Mouse (Mus musculus) ES-Bruce4 (cell line): Measurements from ENCODE around the gene Suds3. TPM values are rescaled to one million over a fixed set of nuclear protein-coding genes. Genes with fewer than 3 reads are reported as not detected.

ENCODE experiments used
- H3K27ac ChIP-seq: 2 replicates; pipeline ENCODE4 v1.5.1; 2012; ENCODE audit warnings: low read length, inconsistent platforms; ENCODE audit not compliant: insufficient read depth
- H3K27me3 ChIP-seq: 2 replicates; pipeline ENCODE4 v1.6.1; 2012; ENCODE audit warnings: mild to moderate bottlenecking, low read length, inconsistent platforms; ENCODE audit not compliant: control insufficient read depth, poor library complexity, insufficient read depth, severe bottlenecking
- H3K36me3 ChIP-seq: 2 replicates; pipeline ENCODE4 v1.6.1; 2012; ENCODE audit warnings: inconsistent platforms, mild to moderate bottlenecking, low read length, moderate library complexity; ENCODE audit not compliant: control insufficient read depth, poor library complexity, insufficient read depth, severe bottlenecking
- H3K4me1 ChIP-seq: one replicate; pipeline ENCODE4 v1.8.1; 2011; ENCODE audit warnings: low read length; ENCODE audit not compliant: control insufficient read depth, insufficient read depth
- H3K4me3 ChIP-seq: 2 replicates; pipeline ENCODE4 v1.5.1; 2011; ENCODE audit warnings: low read depth, mild to moderate bottlenecking, low read length
- H3K9ac ChIP-seq: 2 replicates; pipeline ENCODE4 v1.6.1; 2012; ENCODE audit warnings: low read depth, mild to moderate bottlenecking, inconsistent platforms; ENCODE audit not compliant: poor library complexity, severe bottlenecking
- H3K9me3 ChIP-seq: replicated peaks from 2 replicates; pipeline ENCODE4 v1.6.1; 2012; ENCODE audit warnings: mild to moderate bottlenecking, low read length, inconsistent platforms; ENCODE audit not compliant: control insufficient read depth, poor library complexity, insufficient read depth, severe bottlenecking
- CTCF ChIP-seq: IDR thresholded peaks from one replicate; pipeline ENCODE4 v1.8.1; 2011; ENCODE audit warnings: low read depth, low read length
- EP300 ChIP-seq: IDR thresholded peaks from 2 replicates; pipeline ENCODE4 v1.6.1; 2011; ENCODE audit warnings: low read depth, low read length; ENCODE audit not compliant: insufficient read depth
- POLR2A ChIP-seq: IDR thresholded peaks from one replicate; pipeline ENCODE4 v1.8.1; 2011; ENCODE audit warnings: low read length; ENCODE audit not compliant: insufficient read depth
- polyA plus RNA-seq: library from polyadenylated mRNA; stranded (reverse); fragments of >200 nt; gene quantifications from 2 replicates; pipeline ENCODE4 v1.2.4, GENCODE M21; 2011; ENCODE audit warnings: low read depth; ENCODE audit not compliant: missing spikeins, insufficient read depth, insufficient read length

Suds3 gene
- polyA plus RNA-seq, 1 experiment, result 76.5 TPM

DNA sequence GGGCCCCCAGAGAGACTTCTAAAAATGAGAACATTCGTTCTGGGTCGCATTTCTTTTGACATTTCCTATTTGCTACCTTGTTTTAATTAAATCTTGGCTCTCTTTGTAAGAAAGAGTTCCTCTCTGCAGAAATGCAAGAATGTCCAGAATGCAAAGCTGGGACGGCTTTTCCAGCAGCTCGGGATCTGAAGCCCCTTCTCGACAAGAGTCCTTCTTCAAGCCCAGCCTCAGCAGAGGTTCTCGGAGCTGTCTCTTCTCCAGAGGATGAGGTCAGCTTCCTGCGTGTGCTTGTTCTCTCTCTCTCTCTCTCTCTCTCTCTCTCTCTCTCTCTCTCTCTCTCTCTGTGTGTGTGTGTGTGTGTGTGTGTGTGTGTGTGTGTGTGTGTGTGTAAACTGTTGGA is 1.8 kb upstream of the Suds3 start:
- no peaks in the 10 kb centered on the region for H3K36me3 ChIP-seq
- H3K4me3 ChIP-seq, result no peak overlapping the region
- no peak overlapping the region for H3K27ac ChIP-seq
- no peak overlapping the region for H3K9ac ChIP-seq
- no peaks in the 10 kb centered on the region for H3K9me3 ChIP-seq
- no peaks in the 10 kb centered on the region for H3K27me3 ChIP-seq
- TF ChIP-seq CTCF (no peak), POLR2A (no peak), EP300 (no peak)
- H3K4me1 ChIP-seq, result no peaks in the 10 kb centered on the region

- H3K9me3 ChIP-seq, result no peaks in the 10 kb centered on the region
- H3K4me1 ChIP-seq, result no peaks in the 10 kb centered on the region
- no peak overlapping the region for H3K27ac ChIP-seq
- H3K27me3 ChIP-seq, result no peaks in the 10 kb centered on the region
- no peak overlapping the region for H3K4me3 ChIP-seq
- H3K9ac ChIP-seq, result no peak overlapping the region
- peaks cover 4% of the 10 kb centered on the region for H3K36me3 ChIP-seq
- TF ChIP-seq CTCF, result no peak
Measured at GRCm38 (mm10) chr5:117117241-117117640, 1.3 kb upstream of the Suds3 start.

- no peak overlapping the region for H3K9ac ChIP-seq
- H3K27me3 ChIP-seq, result no peaks in the 10 kb centered on the region
- TF ChIP-seq CTCF, result no peak
- TF ChIP-seq POLR2A, result no peak
- TF ChIP-seq EP300, result no peak
- H3K4me3 ChIP-seq, result no peak overlapping the region
- H3K4me1 ChIP-seq, result no peaks in the 10 kb centered on the region
- no peaks in the 10 kb centered on the region for H3K9me3 ChIP-seq
- H3K27ac ChIP-seq, result no peak overlapping the region
- peaks cover 6% of the 10 kb centered on the region for H3K36me3 ChIP-seq
Measured at GRCm38 (mm10) chr5:117116660-117117059, 747 bp upstream of the Suds3 start.

DNA sequence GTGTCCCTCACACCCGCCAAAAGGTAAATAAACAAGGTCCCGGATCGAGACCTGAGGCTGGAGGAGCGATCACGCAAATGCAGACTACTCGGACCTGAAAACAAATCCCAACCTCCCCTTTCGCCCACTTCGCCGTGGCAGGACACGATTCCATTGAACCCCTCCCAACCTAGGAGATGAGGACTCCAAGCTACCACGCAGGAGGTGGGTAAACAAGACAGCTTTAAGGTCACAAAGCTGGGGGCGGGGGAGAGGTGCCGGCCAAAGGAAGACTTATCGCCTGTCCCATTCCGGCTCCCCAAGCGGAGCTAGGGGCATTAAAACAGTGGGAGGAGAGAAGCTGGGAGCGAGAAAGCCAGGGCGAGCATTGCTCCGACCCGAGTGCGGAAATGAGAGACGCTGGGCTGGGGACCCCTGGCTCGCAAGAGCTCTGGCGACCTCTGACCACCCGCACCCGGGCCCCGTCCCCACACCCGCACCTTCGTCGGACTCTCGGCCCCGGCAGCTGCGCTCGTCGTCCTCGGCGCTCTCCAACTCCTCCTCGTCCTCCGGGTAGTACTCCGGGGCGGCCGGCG is 633 bp downstream of the Suds3 start:
- Histone ChIP-seq H3K9me3 (no peaks in the 10 kb centered on the region), H3K36me3 (peaks cover 6% of the 10 kb centered on the region), H3K27me3 (no peaks in the 10 kb centered on the region), H3K9ac (peak overlapping the region; percentile 92), H3K4me3 (peak overlapping the region; percentile 95), H3K4me1 (no peaks in the 10 kb centered on the region), H3K27ac (peak overlapping the region; percentile 23)
- no peak for TF ChIP-seq POLR2A
- TF ChIP-seq EP300, result no peak
- no peak for TF ChIP-seq CTCF

- H3K9me3 ChIP-seq, result no peaks in the 10 kb centered on the region
- peaks cover 6% of the 10 kb centered on the region for H3K36me3 ChIP-seq
- no peaks in the 10 kb centered on the region for H3K27me3 ChIP-seq
- peak overlapping the region; percentile 23; the same call in 1 of the 2 replicates for H3K27ac ChIP-seq
- H3K4me1 ChIP-seq, result no peaks in the 10 kb centered on the region
- peak overlapping the region; percentile 92 for H3K9ac ChIP-seq
- TF ChIP-seq EP300 (no peak), POLR2A (no peak), CTCF (no peak)
- peak overlapping the region; percentile 95 for H3K4me3 ChIP-seq
Measured at GRCm38 (mm10) chr5:117114581-117115192, 1.2 kb downstream of the Suds3 start.

GRCm38 (mm10) chr5:117113330-117113729 is 2.6 kb downstream of the Suds3 start:
- Histone ChIP-seq H3K9me3 (no peaks in the 10 kb centered on the region), H3K27me3 (no peaks in the 10 kb centered on the region), H3K4me3 (no peak overlapping the region), H3K27ac (no peak overlapping the region), H3K4me1 (no peaks in the 10 kb centered on the region), H3K9ac (no peak overlapping the region), H3K36me3 (peaks cover 6% of the 10 kb centered on the region)
- TF ChIP-seq CTCF (no peak), POLR2A (no peak), EP300 (no peak)
